Mouse (Mus musculus) CH12.LX (cell line): ENCODE measurements around the gene Vps11.

ENCODE experiments used
- CHD1 ChIP-seq: IDR thresholded peaks from 2 replicates; pipeline ENCODE4 v1.6.1; 2012; ENCODE audit warnings: low read depth, low read length, improper control_type of control experiment, inconsistent platforms
- CTCF ChIP-seq, 2 experiments: IDR thresholded peaks in 1 of 2; conservative IDR thresholded peaks in 1 of 2; 2 replicates each; pipeline ENCODE4 v1.5.1; 2011 to 2012; ENCODE audit warnings: low read depth in 2 of 2, low read length in 2 of 2, improper control_type of control experiment in 1 of 2, inconsistent platforms in 1 of 2, mild to moderate bottlenecking in 1 of 2, moderate library complexity in 1 of 2
- MEF2A ChIP-seq: IDR thresholded peaks from 2 replicates; pipeline ENCODE4 v1.6.1; 2014; ENCODE audit warnings: low read depth, mild to moderate bottlenecking, inconsistent platforms, low read length, improper control_type of control experiment, borderline replicate concordance
- POLR2A ChIP-seq: IDR thresholded peaks from 2 replicates; pipeline ENCODE4 v1.6.1; 2011; ENCODE audit warnings: low read depth, mild to moderate bottlenecking, improper control_type of control experiment, low read length

GRCm38 (mm10) chr9:44342605-44343004 lies 18.9 kb downstream of the Vps11 start:
- TF ChIP-seq CTCF (conservative IDR thresholded peaks at IDR 0.05 in 1 of 2, IDR thresholded peaks at IDR 0.05 in 1 of 2; ENCODE audit: low read depth in 2 of 2, low read length in 2 of 2), result no peak
- no peak for TF ChIP-seq POLR2A
- no peak for TF ChIP-seq MEF2A
- no peak for TF ChIP-seq CHD1
